Comparison of ENCODE assay signal across 25 mouse cellular contexts in the genomic region with DNA sequence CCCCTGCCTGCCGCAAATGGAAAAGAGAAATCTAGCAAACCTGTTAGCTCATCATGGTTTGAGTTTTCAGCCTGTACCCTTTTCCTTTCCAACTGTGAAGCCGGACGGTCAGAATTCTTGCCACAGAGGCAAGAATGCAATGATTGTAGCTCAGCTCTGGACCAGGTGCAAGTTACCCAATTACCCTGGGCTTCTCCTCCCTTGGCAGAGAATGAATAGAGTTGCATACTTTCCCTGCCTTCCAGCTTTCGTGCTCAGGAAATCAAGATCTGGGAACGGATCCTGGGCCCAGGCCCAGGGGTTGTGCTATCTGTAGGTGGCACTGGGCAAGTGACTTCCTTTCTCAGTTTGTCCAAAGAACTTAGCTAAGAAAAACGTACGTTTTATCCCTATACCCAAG. TPM values are rescaled to one million over a fixed set of nuclear protein-coding genes. Genes with fewer than 3 reads are reported as not detected.
A peak's percentile ranks its signal among the peaks of the same experiment; 100 is the strongest.
DNase-seq lines count a peak whose midpoint lies in the region; ATAC-seq lines count a peak whose summit lies in the region.
"Had no signal": no experiment of that assay in that cellular context is flagged by ENCODE, and none has a peak within 500 bp of the region (broad histone marks: within the 10 kb centered on the region; RNA-seq: fewer than 3 reads in every experiment).

No protein-coding gene starts in this region.

- H3K9ac ChIP-seq in embryonic facial prominence, embryonic 14.5 days (ENCODE audit: low read depth, low read length), result no peak overlapping the region
- H3K9ac ChIP-seq in forebrain, embryonic 16.5 days (replicated peaks; ENCODE audit: low read depth, low read length), result no peak overlapping the region
- no peak overlapping the region for H3K9ac ChIP-seq in forebrain, embryonic 12.5 days
- H3K9ac ChIP-seq: embryonic facial prominence, embryonic 15.5 days; hindbrain, embryonic 12.5 days; hindbrain, embryonic 15.5 days had no signal

- no peaks in the 10 kb centered on the region for H3K36me3 ChIP-seq in embryonic facial prominence, embryonic 14.5 days (ENCODE audit: control insufficient read depth, insufficient read depth, low read length)
- H3K36me3 ChIP-seq in embryonic facial prominence, embryonic 10.5 days (replicated peaks), result no peaks in the 10 kb centered on the region
- no peaks in the 10 kb centered on the region for H3K36me3 ChIP-seq in forebrain, embryonic 16.5 days (ENCODE audit: control insufficient read depth, insufficient read depth)
- no peaks in the 10 kb centered on the region for H3K36me3 ChIP-seq in forebrain, embryonic 12.5 days (replicated peaks)
- H3K36me3 ChIP-seq: embryonic facial prominence, embryonic 15.5 days; forebrain, embryonic 10.5 days; hindbrain, embryonic 12.5 days; hindbrain, embryonic 15.5 days had no signal

- no peaks in the 10 kb centered on the region for H3K4me1 ChIP-seq in embryonic facial prominence, embryonic 14.5 days (ENCODE audit: control insufficient read depth, insufficient read depth, low read length)
- H3K4me1 ChIP-seq in embryonic facial prominence, embryonic 10.5 days, result peaks cover 5% of the 10 kb centered on the region; the same call in 1 of the 2 replicates
- H3K4me1 ChIP-seq in forebrain, embryonic 16.5 days (replicated peaks; ENCODE audit: control insufficient read depth, insufficient read depth, low read length), result peaks cover 11% of the 10 kb centered on the region
- peaks cover 6% of the 10 kb centered on the region for H3K4me1 ChIP-seq in forebrain, embryonic 12.5 days
- H3K4me1 ChIP-seq: embryonic facial prominence, embryonic 15.5 days; hindbrain, embryonic 12.5 days had no signal

- no peaks in the 10 kb centered on the region for H3K9me3 ChIP-seq in embryonic facial prominence, embryonic 14.5 days (ENCODE audit: control insufficient read depth, low read length)
- H3K9me3 ChIP-seq in embryonic facial prominence, embryonic 10.5 days, result no peaks in the 10 kb centered on the region
- H3K9me3 ChIP-seq in forebrain, embryonic 16.5 days (ENCODE audit: control insufficient read depth, low read length), result no peaks in the 10 kb centered on the region
- no peaks in the 10 kb centered on the region for H3K9me3 ChIP-seq in forebrain, embryonic 12.5 days
- H3K9me3 ChIP-seq: embryonic facial prominence, embryonic 15.5 days; forebrain, embryonic 10.5 days; hindbrain, embryonic 12.5 days; hindbrain, embryonic 15.5 days had no signal

- 47% methylated on average over 7 of the region's 7 CpGs for WGBS in embryonic facial prominence, embryonic 14.5 days
- 76% methylated on average over 7 of the region's 7 CpGs for WGBS in embryonic facial prominence, embryonic 10.5 days
- WGBS in forebrain, embryonic 16.5 days, result 21% methylated on average over 7 of the region's 7 CpGs
- 69% methylated on average over 7 of the region's 7 CpGs for WGBS in forebrain, embryonic 12.5 days

- no peak overlapping the region for H3K4me2 ChIP-seq in embryonic facial prominence, embryonic 14.5 days (ENCODE audit: low read depth, low read length)
- H3K4me2 ChIP-seq in forebrain, embryonic 16.5 days (ENCODE audit: low read length), result no peak overlapping the region
- no peak overlapping the region for H3K4me2 ChIP-seq in forebrain, embryonic 12.5 days
- H3K4me2 ChIP-seq: embryonic facial prominence, embryonic 15.5 days; heart, embryonic 11.5 days; hindbrain, embryonic 12.5 days; hindbrain, embryonic 15.5 days had no signal

- H3K27me3 ChIP-seq in embryonic facial prominence, embryonic 14.5 days (replicated peaks; ENCODE audit: control insufficient read depth, insufficient read depth, low read length), result no peaks in the 10 kb centered on the region
- no peaks in the 10 kb centered on the region; the same call in 1 of the 2 replicates for H3K27me3 ChIP-seq in embryonic facial prominence, embryonic 10.5 days (replicated peaks; ENCODE audit: low read depth, poor library complexity, severe bottlenecking)
- H3K27me3 ChIP-seq in forebrain, embryonic 16.5 days (replicated peaks; ENCODE audit: control insufficient read depth, insufficient read depth, low read length), result no peaks in the 10 kb centered on the region
- H3K27me3 ChIP-seq in forebrain, embryonic 12.5 days, result 0 out of 2 replicates have a peak, but pooled peaks cover 3% of the 10 kb centered on the region
- H3K27me3 ChIP-seq: embryonic facial prominence, embryonic 15.5 days had no signal

- no peak overlapping the region for H3K27ac ChIP-seq in embryonic facial prominence, embryonic 14.5 days (replicated peaks; ENCODE audit: low read depth, low read length)
- no peak overlapping the region for H3K27ac ChIP-seq in embryonic facial prominence, embryonic 10.5 days (replicated peaks)
- no peak overlapping the region for H3K27ac ChIP-seq in forebrain, embryonic 16.5 days (ENCODE audit: low read length)
- H3K27ac ChIP-seq in forebrain, embryonic 12.5 days, result no peak overlapping the region
- H3K27ac ChIP-seq: embryonic facial prominence, embryonic 15.5 days; forebrain, embryonic 10.5 days; hindbrain, embryonic 12.5 days; hindbrain, embryonic 15.5 days had no signal

- H3K4me3 ChIP-seq in embryonic facial prominence, embryonic 14.5 days (ENCODE audit: low read depth, low read length), result no peak overlapping the region
- no peak overlapping the region for H3K4me3 ChIP-seq in embryonic facial prominence, embryonic 10.5 days
- no peak overlapping the region for H3K4me3 ChIP-seq in forebrain, embryonic 16.5 days (replicated peaks; ENCODE audit: low read length)
- no peak overlapping the region for H3K4me3 ChIP-seq in forebrain, embryonic 12.5 days (replicated peaks)
- H3K4me3 ChIP-seq: embryonic facial prominence, embryonic 15.5 days; forebrain, embryonic 10.5 days; hindbrain, embryonic 12.5 days; hindbrain, embryonic 15.5 days had no signal

- peak; percentile 38 for DNase-seq in embryonic facial prominence, embryonic 14.5 days (ENCODE audit: low spot score)
- DNase-seq in embryonic facial prominence, embryonic 10.5 days (ENCODE audit: low spot score), result no peak
- peak; percentile 94 for DNase-seq in Muller cell, postnatal 12 days (ENCODE audit: inconsistent ontology term)
- peak; percentile 27 for DNase-seq in fibroblast of lung, adult 2 months (ENCODE audit: low read depth)
- DNase-seq in layer of hippocampus, adult 9-10 months (ENCODE audit: low spot score), result no peak
- DNase-seq: adrenal gland, postnatal 10 days; cerebellum, adult 11-12 months; cerebellum, adult 8-10 months; cerebellum, postnatal 10 days; cerebellum, postnatal 36 days; embryo, embryonic 11 days; gastrocnemius, postnatal 10 days; gastrocnemius, postnatal 36 days; heart, adult 11 months had no signal

- no peak for ATAC-seq in embryonic facial prominence, embryonic 14.5 days (ENCODE audit: low read depth)
- 0 out of 2 replicates have a peak, but pooled peaks have one; percentile 33 for ATAC-seq in forebrain, embryonic 16.5 days
- no peak for ATAC-seq in forebrain, embryonic 12.5 days (ENCODE audit: low FRiP score)
- ATAC-seq in megakaryocyte progenitor cell, adult 5-6 weeks (replicated peaks; ENCODE audit: poor library complexity), result no peak
- ATAC-seq: intestine, postnatal 0 days; Patski had no signal

RNA-seq across cellular contexts. Expression of a gene that starts 28.9 kb away (rescaled TPM):
- polyA plus RNA-seq in embryonic facial prominence, embryonic 14.5 days (2014; fragmentation: Nextera tagmentation; extraction: Ambion mirVana), result 4.2 and 5.1 TPM in 2 replicates
- polyA plus RNA-seq in embryonic facial prominence, embryonic 10.5 days (2016; fragmentation: Nextera tagmentation; extraction: Ambion mirVana), result 16.3 and 17.8 TPM in 2 replicates
- 17.6 and 22.9 TPM in 2 replicates for polyA plus RNA-seq in forebrain, embryonic 16.5 days (2015; fragmentation: Nextera tagmentation; extraction: Ambion mirVana)
- polyA plus RNA-seq in forebrain, embryonic 12.5 days (2016; fragmentation: Nextera tagmentation; extraction: Ambion mirVana), result 27.2 and 31.6 TPM in 2 replicates
- total RNA-seq in megakaryocyte progenitor cell, adult 5-6 weeks (2015), result 0.15 and 0.27 TPM in 2 replicates
- total RNA-seq in megakaryocyte progenitor cell, adult 5-6 weeks (2017), result 0.74 TPM in 1 of 2 replicates, not detected in the other
- total RNA-seq: hematopoietic stem cell, adult 5-6 weeks had no signal
- polyA plus RNA-seq: Patski had no signal

Comparison
In these comparisons a context has a peak if more than half of its experiments do, and no peak if none do; other contexts are left out.
1. DNase-seq: peak in embryonic facial prominence, embryonic 14.5 days (single experiment), Muller cell, postnatal 12 days (single experiment) and fibroblast of lung, adult 2 months (single experiment); none in embryonic facial prominence, embryonic 10.5 days (single experiment) and layer of hippocampus, adult 9-10 months (single experiment).